Mouse (Mus musculus): ENCODE data around the gene Unc13a. TPM values are rescaled to one million over a fixed set of nuclear protein-coding genes. Genes with fewer than 3 reads are reported as not detected.

Gene Unc13a
- total and polyA plus RNA-seq, 2 experiments from 2014 or later: 16.2 to 69.0 TPM

DNA sequence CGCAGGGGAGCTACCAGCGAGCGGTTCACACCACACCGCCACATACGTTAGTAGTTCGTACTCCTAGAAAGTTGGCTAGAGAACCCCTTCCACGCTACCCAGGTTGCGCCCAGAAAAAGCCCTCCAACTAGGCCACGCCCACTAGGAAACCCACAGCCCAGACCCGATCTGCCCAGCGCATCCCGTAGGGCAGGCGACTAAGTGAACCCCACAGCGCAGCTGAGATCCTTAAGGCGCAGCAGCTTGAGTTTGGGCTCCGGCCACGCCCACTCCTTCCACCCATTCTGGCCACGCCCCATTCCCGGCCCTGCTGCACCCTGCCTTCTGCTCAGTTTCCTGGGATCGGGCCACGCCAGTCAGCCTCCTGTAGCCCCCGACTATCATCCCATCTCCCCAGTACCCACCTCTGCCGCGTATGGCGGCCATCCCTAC, 41.8 kb downstream of the Unc13a start:
- ATAC-seq (ENCODE audit: low FRiP score): peak; percentile 15; the same call in 1 of the 2 replicates
- no peak for TF ChIP-seq CTCF (IDR thresholded peaks at IDR 0.05)

DNA sequence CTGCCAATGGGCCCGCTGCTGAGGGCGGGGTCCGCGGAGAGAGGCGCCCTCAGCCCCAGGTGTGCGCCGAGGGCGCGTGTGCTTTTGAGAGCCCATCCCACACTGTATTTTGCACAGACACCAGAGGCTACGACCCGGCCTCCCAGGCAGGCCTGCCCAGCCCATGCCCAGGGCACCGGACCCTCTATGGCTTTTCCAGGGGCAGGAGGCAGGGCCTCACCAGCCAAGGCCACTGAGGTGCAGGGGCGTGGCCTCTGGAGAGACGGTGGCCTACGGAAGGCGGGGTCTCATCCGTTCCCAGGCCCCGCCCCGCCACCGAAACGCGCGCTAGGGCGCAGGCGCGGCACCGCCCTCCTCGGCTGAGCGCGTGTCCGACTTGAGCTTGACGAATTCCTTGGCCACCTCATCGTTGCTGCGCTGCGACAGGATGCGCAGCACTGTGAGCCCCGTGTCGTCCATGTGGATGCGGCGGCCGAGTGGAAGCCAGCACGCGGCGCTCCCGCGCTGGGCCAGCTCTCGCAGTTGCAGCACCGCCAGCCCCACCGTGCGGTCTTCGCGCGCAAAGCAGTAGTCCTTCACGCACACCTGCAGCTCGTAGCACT, 42.4 kb downstream of the Unc13a start:
- peak; percentile 93 for DNase-seq (ENCODE audit: low spot score)
- peak; percentile 73 for TF ChIP-seq CTCF (IDR thresholded peaks at IDR 0.05)

More for the DNA sequence above, 41.8 kb downstream of the Unc13a start:
- H3K27me3 ChIP-seq (ENCODE audit: insufficient read depth, low read length): no peaks in the 10 kb centered on the region
- WGBS: 5% methylated on average over 25 of the region's 25 CpGs
- H3K4me1 ChIP-seq (ENCODE audit: insufficient read depth, low read length): 0 out of 2 replicates have a peak, but pooled peaks cover 9% of the 10 kb centered on the region
- peaks cover 9% of the 10 kb centered on the region; the same call in 1 of the 2 replicates for H3K36me3 ChIP-seq (ENCODE audit: insufficient read depth, low read length)
- H3K9me3 ChIP-seq (ENCODE audit: low read length): no peaks in the 10 kb centered on the region
- H3K4me3 ChIP-seq (ENCODE audit: low read depth, low read length): peak overlapping the region; percentile 39
- peak overlapping the region; percentile 72; the same call in 1 of the 2 replicates for H3K27ac ChIP-seq (ENCODE audit: low read depth, low read length)
- DNase-seq (ENCODE audit: low spot score): no peak
- H3K4me2 ChIP-seq (ENCODE audit: low read depth, low read length, poor library complexity, severe bottlenecking): peak overlapping the region; percentile 84
- peak overlapping the region; percentile 20; the same call in 1 of the 2 replicates for H3K9ac ChIP-seq (replicated peaks; ENCODE audit: low read length, poor library complexity, severe bottlenecking)

DNA sequence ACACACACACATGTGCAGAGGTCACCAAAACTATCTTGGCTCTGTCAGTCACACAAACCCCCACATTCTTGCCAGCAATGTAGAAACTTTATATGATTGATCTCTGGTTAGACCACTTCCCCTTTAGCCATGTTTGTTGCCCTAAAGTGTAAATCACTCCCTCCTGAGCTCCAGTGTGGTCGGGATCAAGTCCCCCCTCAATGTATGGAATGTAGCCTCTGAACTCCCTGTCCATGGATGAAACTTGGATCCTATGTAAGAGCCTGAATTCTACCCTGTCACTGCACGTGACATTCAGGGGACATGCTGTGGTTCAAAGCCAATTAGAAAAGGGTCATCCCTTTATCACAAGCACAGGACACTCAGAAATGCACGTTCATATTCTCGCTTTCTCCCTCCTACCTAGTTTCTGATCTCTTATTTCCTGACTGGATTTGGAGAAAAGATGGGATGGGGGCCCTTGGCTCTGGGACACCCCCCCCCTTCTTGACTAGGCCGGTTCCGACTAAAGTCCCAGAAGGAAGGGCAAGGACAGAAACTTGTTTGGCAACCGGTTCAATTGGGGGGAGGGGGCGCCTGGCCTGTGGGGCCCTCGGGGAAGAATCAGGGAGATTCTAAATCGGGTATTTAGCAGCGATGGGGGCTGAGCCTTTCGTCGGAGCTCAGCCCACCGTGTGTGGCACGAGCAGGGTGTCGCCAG, 43.0 kb downstream of the Unc13a start:
- H3K36me3 ChIP-seq (ENCODE audit: insufficient read depth, low read length): peaks cover 12% of the 10 kb centered on the region
- ATAC-seq (ENCODE audit: low FRiP score) (no peak), DNase-seq (ENCODE audit: low spot score) (no peak)
- H3K4me1 ChIP-seq (ENCODE audit: insufficient read depth, low read length): 0 out of 2 replicates have a peak, but pooled peaks cover 9% of the 10 kb centered on the region
- peak overlapping the region; percentile 20 for H3K9ac ChIP-seq (replicated peaks; ENCODE audit: low read length, poor library complexity, severe bottlenecking)
- H3K27ac ChIP-seq (ENCODE audit: low read depth, low read length): peak overlapping the region; percentile 72
- peak overlapping the region; percentile 84 for H3K4me2 ChIP-seq (ENCODE audit: low read depth, low read length, poor library complexity, severe bottlenecking)
- H3K9me3 ChIP-seq (ENCODE audit: low read length): no peaks in the 10 kb centered on the region
- no peaks in the 10 kb centered on the region for H3K27me3 ChIP-seq (ENCODE audit: insufficient read depth, low read length)
- 9% methylated on average over 10 of the region's 16 CpGs for WGBS
- H3K4me3 ChIP-seq (ENCODE audit: low read depth, low read length): peak overlapping the region; percentile 39
- no peak for TF ChIP-seq CTCF (IDR thresholded peaks at IDR 0.05)

More for the DNA sequence above, 42.4 kb downstream of the Unc13a start:
- Histone ChIP-seq H3K27ac (ENCODE audit: low read depth, low read length) (peak overlapping the region; percentile 72), H3K4me1 (ENCODE audit: insufficient read depth, low read length) (0 out of 2 replicates have a peak, but pooled peaks cover 9% of the 10 kb centered on the region), H3K9ac (replicated peaks; ENCODE audit: low read length, poor library complexity, severe bottlenecking) (peak overlapping the region; percentile 20), H3K27me3 (ENCODE audit: insufficient read depth, low read length) (no peaks in the 10 kb centered on the region), H3K4me3 (ENCODE audit: low read depth, low read length) (peak overlapping the region; percentile 39), H3K4me2 (ENCODE audit: low read depth, low read length, poor library complexity, severe bottlenecking) (peak overlapping the region; percentile 84), H3K9me3 (ENCODE audit: low read length) (no peaks in the 10 kb centered on the region), H3K36me3 (ENCODE audit: insufficient read depth, low read length) (peaks cover 9% of the 10 kb centered on the region; the same call in 1 of the 2 replicates)
- 0% methylated on average over 46 of the region's 55 CpGs for WGBS
- peak; percentile 87 for ATAC-seq (ENCODE audit: low FRiP score)

DNA sequence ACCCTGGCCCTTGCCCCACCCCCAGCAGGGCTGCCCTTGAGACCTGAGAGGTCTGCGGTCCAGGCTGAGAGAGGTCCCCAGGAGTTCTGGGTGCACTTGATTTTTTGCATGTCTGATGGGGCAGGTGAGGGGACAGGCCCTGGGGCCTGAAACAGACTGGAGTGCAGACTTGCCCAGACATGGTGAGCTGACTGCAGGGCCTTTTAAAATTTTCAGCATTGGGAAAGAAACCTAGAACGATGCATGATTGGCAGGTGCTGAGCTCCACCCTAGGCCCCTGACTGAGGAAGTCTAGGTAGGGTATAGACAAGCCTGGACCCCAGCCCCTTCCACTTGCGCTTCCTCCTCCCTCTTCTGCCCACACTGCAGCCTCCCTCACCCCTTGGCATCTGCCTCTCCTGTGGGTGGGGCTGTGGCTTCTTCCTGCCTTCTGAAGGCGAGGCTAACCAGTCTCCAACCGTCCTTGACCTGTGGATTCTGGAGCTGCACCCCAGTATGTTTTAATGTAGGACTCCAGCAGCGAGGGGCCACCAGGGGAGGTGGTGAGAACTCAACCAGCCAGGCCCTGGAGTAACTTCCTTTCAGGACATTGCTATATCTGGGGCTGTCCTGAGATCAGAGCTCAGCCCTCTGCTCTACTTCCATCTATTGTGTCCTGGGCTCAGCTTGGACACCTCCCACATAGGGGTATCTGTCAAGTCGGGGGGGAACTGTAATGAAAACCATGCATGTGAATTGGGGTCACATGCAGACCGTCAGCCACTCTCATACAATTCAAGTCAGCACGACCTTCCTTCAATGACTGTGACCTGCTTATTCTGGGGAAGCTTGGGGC, 44.1 kb downstream of the Unc13a start:
- Histone ChIP-seq H3K9ac (replicated peaks; ENCODE audit: low read length, poor library complexity, severe bottlenecking) (no peak overlapping the region), H3K9me3 (ENCODE audit: low read length) (no peaks in the 10 kb centered on the region), H3K4me2 (ENCODE audit: low read depth, low read length, poor library complexity, severe bottlenecking) (no peak overlapping the region), H3K4me3 (ENCODE audit: low read depth, low read length) (no peak overlapping the region), H3K4me1 (ENCODE audit: insufficient read depth, low read length) (0 out of 2 replicates have a peak, but pooled peaks cover 9% of the 10 kb centered on the region), H3K27ac (ENCODE audit: low read depth, low read length) (peak overlapping the region; percentile 26; the same call in 1 of the 2 replicates), H3K27me3 (ENCODE audit: insufficient read depth, low read length) (no peaks in the 10 kb centered on the region), H3K36me3 (ENCODE audit: insufficient read depth, low read length) (peaks cover 15% of the 10 kb centered on the region)
- 55% methylated on average over 9 of the region's 9 CpGs for WGBS
- no peak for ATAC-seq (ENCODE audit: low FRiP score)
- DNase-seq (ENCODE audit: low spot score): no peak
- TF ChIP-seq CTCF (IDR thresholded peaks at IDR 0.05): no peak; the same call in 1 of the 2 replicates

DNA sequence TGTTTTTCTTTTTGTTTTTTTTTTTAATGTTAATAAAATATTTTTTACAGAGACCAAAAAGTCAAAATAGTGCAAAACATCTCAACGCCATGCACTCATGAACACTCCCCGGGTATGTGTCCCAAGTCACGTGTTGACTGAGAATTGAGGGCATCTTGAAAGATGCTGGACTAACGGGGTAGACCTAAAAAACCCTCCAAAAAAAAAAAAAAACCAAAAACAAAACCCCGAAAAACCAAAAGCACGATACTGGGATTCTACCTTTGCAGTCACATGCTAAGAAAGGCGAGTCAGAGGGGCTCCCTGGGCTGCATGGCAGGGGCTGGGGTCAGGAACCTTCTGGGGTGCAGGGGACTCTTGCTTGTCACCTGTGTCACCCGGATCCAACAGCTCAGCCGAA, 44.8 kb downstream of the Unc13a start:
- WGBS: 88% methylated on average over 9 of the region's 9 CpGs
- H3K27me3 ChIP-seq (ENCODE audit: insufficient read depth, low read length): no peaks in the 10 kb centered on the region
- H3K4me1 ChIP-seq (ENCODE audit: insufficient read depth, low read length): 0 out of 2 replicates have a peak, but pooled peaks cover 9% of the 10 kb centered on the region
- H3K36me3 ChIP-seq (ENCODE audit: insufficient read depth, low read length): peaks cover 17% of the 10 kb centered on the region
- H3K4me2 ChIP-seq (ENCODE audit: low read depth, low read length, poor library complexity, severe bottlenecking): no peak overlapping the region
- H3K9ac ChIP-seq (replicated peaks; ENCODE audit: low read length, poor library complexity, severe bottlenecking): no peak overlapping the region
- H3K4me3 ChIP-seq (ENCODE audit: low read depth, low read length): no peak overlapping the region
- ATAC-seq (ENCODE audit: low FRiP score) (no peak), DNase-seq (ENCODE audit: low spot score) (no peak)
- TF ChIP-seq CTCF (IDR thresholded peaks at IDR 0.05): no peak
- no peaks in the 10 kb centered on the region for H3K9me3 ChIP-seq (ENCODE audit: low read length)
- H3K27ac ChIP-seq (ENCODE audit: low read depth, low read length): no peak overlapping the region
